Comparison of ENCODE assay signal across 11 mouse cellular contexts in the genomic region with DNA sequence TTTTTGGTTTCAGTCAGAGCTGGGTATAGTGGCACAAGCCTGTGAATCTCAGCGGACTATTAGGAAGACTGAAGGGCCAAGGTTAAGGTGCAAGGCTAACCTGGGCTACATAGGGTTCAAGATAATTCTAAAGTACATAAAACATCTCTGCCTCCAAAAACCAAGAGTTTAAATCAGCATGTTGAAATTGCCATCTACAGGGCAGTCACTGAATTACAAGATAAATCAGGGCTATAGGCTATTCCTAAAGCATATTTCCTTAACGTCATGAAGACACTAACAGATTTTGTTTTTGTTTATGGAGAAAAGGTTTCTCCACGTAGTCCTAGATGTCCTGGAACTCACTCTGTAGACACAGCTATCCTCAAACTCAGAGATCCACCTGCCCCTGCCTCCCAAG. TPM values are rescaled to one million over a fixed set of nuclear protein-coding genes. Genes with fewer than 3 reads are reported as not detected.
DNase-seq lines count a peak whose midpoint lies in the region; ATAC-seq and TF ChIP-seq lines count a peak whose summit lies in the region.
"Had no signal": no experiment of that assay in that cellular context is flagged by ENCODE, and none has a peak within 500 bp of the region (broad histone marks: within the 10 kb centered on the region; RNA-seq: fewer than 3 reads in every experiment).

No protein-coding gene starts in this region.

- H3K4me2 ChIP-seq in forebrain, embryonic 14.5 days (ENCODE audit: low read length), result no peak overlapping the region
- H3K4me2 ChIP-seq in lung, postnatal 0 days (replicated peaks; ENCODE audit: low read depth, low read length), result no peak overlapping the region
- peak overlapping the region; percentile 85 for H3K4me2 ChIP-seq in myocyte (ENCODE audit: low read depth)

- no peak for TF ChIP-seq POLR2A in myocyte (IDR thresholded peaks at IDR 0.05; ENCODE audit: insufficient read length, low read depth)
- no peak for TF ChIP-seq POLR2A in thymus, adult 2 months (IDR thresholded peaks at IDR 0.05; ENCODE audit: control insufficient read depth, extremely low read depth, insufficient read depth, low read length, poor library complexity)

- H3K27me3 ChIP-seq in forebrain, embryonic 14.5 days (replicated peaks; ENCODE audit: control insufficient read depth, insufficient read depth, low read length), result no peaks in the 10 kb centered on the region
- no peaks in the 10 kb centered on the region for H3K27me3 ChIP-seq in forebrain, embryonic 10.5 days (ENCODE audit: poor library complexity, severe bottlenecking)
- H3K27me3 ChIP-seq in lung, postnatal 0 days (replicated peaks; ENCODE audit: insufficient read depth, low read length), result no peaks in the 10 kb centered on the region
- no peaks in the 10 kb centered on the region for H3K27me3 ChIP-seq in myocyte (ENCODE audit: control insufficient read depth, insufficient read depth, insufficient read length)
- no peaks in the 10 kb centered on the region for H3K27me3 ChIP-seq in thymus, adult 2 months (ENCODE audit: control insufficient read depth, insufficient read depth, low read length)
- H3K27me3 ChIP-seq: embryonic facial prominence, embryonic 13.5 days; hindbrain, embryonic 15.5 days had no signal

- TF ChIP-seq EP300 in lung, postnatal 0 days (IDR thresholded peaks at IDR 0.05), result no peak

- ATAC-seq in forebrain, embryonic 14.5 days, result no peak
- no peak for ATAC-seq in lung, postnatal 0 days

- WGBS in forebrain, embryonic 14.5 days, result 68% methylated on average over 3 of the region's 3 CpGs
- WGBS in forebrain, embryonic 10.5 days, result 74% methylated on average over 3 of the region's 3 CpGs
- 43% methylated on average over 3 of the region's 3 CpGs for WGBS in lung, postnatal 0 days
- 50% methylated on average over 3 of the region's 3 CpGs for WGBS in thymus, adult 2 months

- peaks cover 8% of the 10 kb centered on the region; the same call in 1 of the 2 replicates for H3K36me3 ChIP-seq in forebrain, embryonic 14.5 days (ENCODE audit: control insufficient read depth, insufficient read depth, low read length)
- H3K36me3 ChIP-seq in forebrain, embryonic 10.5 days (replicated peaks), result peaks cover 37% of the 10 kb centered on the region
- H3K36me3 ChIP-seq in lung, postnatal 0 days (ENCODE audit: insufficient read depth, low read length), result no peaks in the 10 kb centered on the region; the same call in 1 of the 2 replicates
- H3K36me3 ChIP-seq in myocyte (ENCODE audit: control insufficient read depth, insufficient read depth), result peaks cover 11% of the 10 kb centered on the region
- H3K36me3 ChIP-seq in thymus, adult 2 months (ENCODE audit: control insufficient read depth, insufficient read depth, low read length), result peaks cover 13% of the 10 kb centered on the region; the same call in 1 of the 2 replicates

- H3K27ac ChIP-seq in forebrain, embryonic 14.5 days (ENCODE audit: low read depth, low read length), result no peak overlapping the region
- no peak overlapping the region for H3K27ac ChIP-seq in forebrain, embryonic 10.5 days
- H3K27ac ChIP-seq in lung, postnatal 0 days (ENCODE audit: low read length), result no peak overlapping the region
- no peak overlapping the region for H3K27ac ChIP-seq in thymus, adult 2 months (ENCODE audit: control insufficient read depth, insufficient read depth, low read length)
- H3K27ac ChIP-seq: embryonic facial prominence, embryonic 13.5 days; hindbrain, embryonic 15.5 days had no signal

- peak; percentile 47 for DNase-seq in forebrain, embryonic 14.5 days (ENCODE audit: low spot score)
- no peak for DNase-seq in forebrain, embryonic 10.5 days (ENCODE audit: extremely low spot score, low spot score)
- DNase-seq in lung, postnatal 0 days (ENCODE audit: low spot score), result peak; percentile 36
- no peak for DNase-seq in lung, postnatal 4 days
- peak; percentile 51 for DNase-seq in brain, adult 2 months (ENCODE audit: low read depth, low spot score)
- DNase-seq in thymus, adult 2 months, result no peak
- no peak for DNase-seq in left cerebral cortex, postnatal 10 days (ENCODE audit: extremely low spot score in 1 of 2, low spot score in 2 of 2)
- DNase-seq: spleen, adult 18-20 months had no signal

- peak; percentile 62 for TF ChIP-seq CTCF in lung, postnatal 0 days (IDR thresholded peaks at IDR 0.05)
- no peak for TF ChIP-seq CTCF in thymus, adult 2 months (IDR thresholded peaks at IDR 0.05; ENCODE audit: borderline replicate concordance, control insufficient read depth, extremely low read depth, insufficient read depth, low read length, poor library complexity)

- no peak overlapping the region for H3K9ac ChIP-seq in forebrain, embryonic 14.5 days (ENCODE audit: low read length)
- H3K9ac ChIP-seq in lung, postnatal 0 days (replicated peaks; ENCODE audit: low read depth), result no peak overlapping the region
- H3K9ac ChIP-seq: embryonic facial prominence, embryonic 13.5 days had no signal

- H3K79me2 ChIP-seq in myocyte (ENCODE audit: control insufficient read depth, insufficient read depth), result peaks cover 49% of the 10 kb centered on the region

- peaks cover 12% of the 10 kb centered on the region; the same call in 1 of the 2 replicates for H3K4me1 ChIP-seq in forebrain, embryonic 14.5 days (ENCODE audit: control insufficient read depth, insufficient read depth, low read length)
- H3K4me1 ChIP-seq in forebrain, embryonic 10.5 days, result peaks cover 24% of the 10 kb centered on the region
- no peaks in the 10 kb centered on the region; the same call in 1 of the 2 replicates for H3K4me1 ChIP-seq in lung, postnatal 0 days (ENCODE audit: insufficient read depth, low read depth, low read length)
- H3K4me1 ChIP-seq in thymus, adult 2 months (replicated peaks; ENCODE audit: control insufficient read depth, insufficient read depth, low read length), result peaks cover 4% of the 10 kb centered on the region

- H3ac ChIP-seq in myocyte (ENCODE audit: control insufficient read depth, insufficient read length), result no peak overlapping the region

- H3K4me3 ChIP-seq in forebrain, embryonic 14.5 days (ENCODE audit: low read depth, low read length), result no peak overlapping the region
- H3K4me3 ChIP-seq in forebrain, embryonic 10.5 days, result no peak overlapping the region; the same call in 1 of the 2 replicates
- no peak overlapping the region for H3K4me3 ChIP-seq in lung, postnatal 0 days (ENCODE audit: low read depth, low read length)
- no peak overlapping the region for H3K4me3 ChIP-seq in myocyte
- no peak overlapping the region for H3K4me3 ChIP-seq in thymus, adult 2 months (ENCODE audit: control insufficient read depth, insufficient read depth, low read length)

- intact Hi-C loops in left cerebral cortex, postnatal 10 days (cut with DNase I), result no loop called here

- no peaks in the 10 kb centered on the region for H3K9me3 ChIP-seq in forebrain, embryonic 14.5 days (replicated peaks; ENCODE audit: control insufficient read depth, low read length)
- no peaks in the 10 kb centered on the region for H3K9me3 ChIP-seq in forebrain, embryonic 10.5 days
- H3K9me3 ChIP-seq in lung, postnatal 0 days (ENCODE audit: low read length), result no peaks in the 10 kb centered on the region
- H3K9me3 ChIP-seq: embryonic facial prominence, embryonic 13.5 days; hindbrain, embryonic 15.5 days had no signal

TF ChIP-seq in myocyte, 11 proteins besides CTCF, POLR2A, EP300 and RAD21:
- no peak for TF ChIP-seq POLR2AphosphoS2 (IDR thresholded peaks at IDR 0.05; ENCODE audit: insufficient read length, low read depth)
TF ChIP-seq in myocyte: peak in this region for 0.

RNA-seq across cellular contexts. Expression of gene Atad1, which starts 29.3 kb away (rescaled TPM):
- polyA plus RNA-seq in forebrain, embryonic 14.5 days (2014; fragmentation: Nextera tagmentation; extraction: Ambion mirVana), result 139 and 143 TPM in 2 replicates
- polyA plus RNA-seq in forebrain, embryonic 10.5 days (2016; fragmentation: Nextera tagmentation; extraction: Ambion mirVana), result 79.9 and 81.1 TPM in 2 replicates
- polyA plus RNA-seq in lung, postnatal 0 days (2015; fragmentation: Nextera tagmentation; extraction: Ambion mirVana), result 41.2 and 43.8 TPM in 2 replicates
- 14.8 TPM for polyA plus RNA-seq in myocyte (2012; fragmentation: generic; extraction: Trizol)
- polyA plus RNA-seq in thymus, adult 2 months (2012; rRNA removed), result 13.6 and 17.7 TPM in 2 replicates
- total RNA-seq in left cerebral cortex, postnatal 10 days (2021), result 100 to 1,000 TPM; 111 to 124 TPM

RNA-seq across cellular contexts. Expression of gene Pten, which starts 47.0 kb away (rescaled TPM):
- 15.6 and 18.3 TPM in 2 replicates for polyA plus RNA-seq in forebrain, embryonic 14.5 days (2014; fragmentation: Nextera tagmentation; extraction: Ambion mirVana)
- 7.3 and 8.7 TPM in 2 replicates for polyA plus RNA-seq in forebrain, embryonic 10.5 days (2016; fragmentation: Nextera tagmentation; extraction: Ambion mirVana)
- 10.8 and 12.3 TPM in 2 replicates for polyA plus RNA-seq in lung, postnatal 0 days (2015; fragmentation: Nextera tagmentation; extraction: Ambion mirVana)
- 8.9 TPM for polyA plus RNA-seq in myocyte (2012; fragmentation: generic; extraction: Trizol)
- 37.0 and 55.1 TPM in 2 replicates for polyA plus RNA-seq in thymus, adult 2 months (2012; rRNA removed)
- 100 to 1,000 TPM; 156 to 162 TPM for total RNA-seq in left cerebral cortex, postnatal 10 days (2021)

Comparison
In these comparisons a context has a peak if more than half of its experiments do, and no peak if none do; other contexts are left out.
1. DNase-seq: peak in forebrain, embryonic 14.5 days (single experiment), lung, postnatal 0 days (single experiment) and brain, adult 2 months (single experiment); none in forebrain, embryonic 10.5 days (single experiment), lung, postnatal 4 days (0 of 2), thymus, adult 2 months (single experiment) and left cerebral cortex, postnatal 10 days (0 of 2).